Mouse (Mus musculus) kidney, embryonic 14.5 days (tissue): ENCODE data around the gene Cntnap2. TPM values are rescaled to one million over a fixed set of nuclear protein-coding genes. Genes with fewer than 3 reads are reported as not detected.

ENCODE experiments used
- ATAC-seq: fragments of 200-750 bp; cut with Nextera tagmentation; 2 replicates; pipeline ENCODE4 v1.8.0; 2017; ENCODE audit warnings: moderate number of reproducible peaks, mild to moderate bottlenecking, moderate TSS enrichment, moderate library complexity; ENCODE audit not compliant: low FRiP score, low TSS enrichment
- H3K27ac ChIP-seq: fragments of 300-500 bp; sonication (generic); 2 replicates; pipeline ENCODE4 v1.5.1; 2014; ENCODE audit warnings: low read depth, mild to moderate bottlenecking, low read length, moderate library complexity, mixed read lengths
- H3K27me3 ChIP-seq: fragments of 300-500 bp; sonication (generic); 2 replicates; pipeline ENCODE4 v1.6.1; 2014; ENCODE audit warnings: mild to moderate bottlenecking, low read length; ENCODE audit not compliant: control insufficient read depth, insufficient read depth
- H3K36me3 ChIP-seq: fragments of 300-500 bp; sonication (generic); 2 replicates; pipeline ENCODE4 v1.6.1; 2014; ENCODE audit warnings: low read length, mixed read lengths; ENCODE audit not compliant: control insufficient read depth, insufficient read depth
- H3K4me1 ChIP-seq: fragments of 300-500 bp; sonication (generic); 2 replicates; pipeline ENCODE4 v1.6.1; 2014; ENCODE audit warnings: low read length, mixed read lengths; ENCODE audit not compliant: control insufficient read depth, insufficient read depth
- H3K4me2 ChIP-seq: fragments of 300-500 bp; sonication (generic); replicated peaks from 2 replicates; pipeline ENCODE4 v1.6.1; 2014; ENCODE audit warnings: low read depth, mild to moderate bottlenecking, low read length
- H3K4me3 ChIP-seq: fragments of 300-500 bp; sonication (generic); 2 replicates; pipeline ENCODE4 v1.5.1; 2014; ENCODE audit warnings: mild to moderate bottlenecking, low read length
- H3K9ac ChIP-seq: fragments of 300-500 bp; sonication (generic); 2 replicates; pipeline ENCODE4 v1.6.1; 2014; ENCODE audit warnings: low read depth, mild to moderate bottlenecking, low read length, moderate library complexity
- H3K9me3 ChIP-seq: fragments of 300-500 bp; sonication (generic); 2 replicates; pipeline ENCODE4 v1.6.1; 2016; ENCODE audit warnings: low read length; ENCODE audit not compliant: control insufficient read depth
- WGBS: fragments of 180-500 bp; shearing (Covaris S2); extraction: QIAGEN DNeasy Blood & Tissue Kit; methylation state at CpG from one replicate; pipeline ENCODE4 v1.1.7; 2014; 5-methylcytosine and 5-hydroxymethylcytosine counted together
- polyA plus RNA-seq: library from polyadenylated mRNA; unstranded; fragments of >200 nt; fragmentation: Nextera tagmentation; extraction: Ambion mirVana; gene quantifications from 2 replicates; pipeline ENCODE4 v1.2.1, GENCODE M21; 2014

The Cntnap2 gene
- polyA plus RNA-seq, 1 experiment from 2014 or later = 1.9 TPM

- Histone ChIP-seq H3K9ac (no peak overlapping the region), H3K27ac (no peak overlapping the region), H3K9me3 (no peaks in the 10 kb centered on the region), H3K27me3 (no peaks in the 10 kb centered on the region), H3K4me1 (no peaks in the 10 kb centered on the region), H3K36me3 (no peaks in the 10 kb centered on the region), H3K4me2 (no peak overlapping the region), H3K4me3 (no peak overlapping the region)
- 89% methylated on average over 3 of the region's 3 CpGs for WGBS
- ATAC-seq = no peak
Measured at GRCm38 (mm10) chr6:45938263-45938662, 879.1 kb downstream of the Cntnap2 start.

- H3K9ac ChIP-seq = no peak overlapping the region
- no peak overlapping the region for H3K27ac ChIP-seq
- H3K9me3 ChIP-seq = no peaks in the 10 kb centered on the region
- no peak overlapping the region for H3K4me2 ChIP-seq
- ATAC-seq = no peak
- no peaks in the 10 kb centered on the region for H3K27me3 ChIP-seq
- H3K4me1 ChIP-seq = no peaks in the 10 kb centered on the region
- WGBS = 78% methylated on average over 1 of the region's 1 CpGs
- no peak overlapping the region for H3K4me3 ChIP-seq
- H3K36me3 ChIP-seq = no peaks in the 10 kb centered on the region
Measured at GRCm38 (mm10) chr6:45938775-45939174, 879.6 kb downstream of the Cntnap2 start.

GRCm38 (mm10) chr6:45945144-45945985, 886.2 kb downstream of the Cntnap2 start:
- ATAC-seq = no peak
- H3K36me3 ChIP-seq = no peaks in the 10 kb centered on the region
- WGBS = 78% methylated on average over 3 of the region's 3 CpGs

GRCm38 (mm10) chr6:45954773-45955172, 895.6 kb downstream of the Cntnap2 start:
- no peaks in the 10 kb centered on the region for H3K36me3 ChIP-seq
- no peak for ATAC-seq
- no peaks in the 10 kb centered on the region for H3K4me1 ChIP-seq
- no peaks in the 10 kb centered on the region for H3K27me3 ChIP-seq
- H3K9ac ChIP-seq = no peak overlapping the region
- no peak overlapping the region for H3K4me2 ChIP-seq
- no peak overlapping the region for H3K4me3 ChIP-seq
- no peak overlapping the region for H3K27ac ChIP-seq
- 0 out of 2 replicates have a peak, but pooled peaks cover 2% of the 10 kb centered on the region for H3K9me3 ChIP-seq

More at GRCm38 (mm10) chr6:45945144-45945985, 886.2 kb downstream of the Cntnap2 start:
- H3K9ac ChIP-seq = no peak overlapping the region
- H3K4me3 ChIP-seq = no peak overlapping the region
- H3K9me3 ChIP-seq = no peaks in the 10 kb centered on the region
- H3K4me1 ChIP-seq = no peaks in the 10 kb centered on the region
- no peak overlapping the region for H3K27ac ChIP-seq
- H3K27me3 ChIP-seq = no peaks in the 10 kb centered on the region
- H3K4me2 ChIP-seq = no peak overlapping the region

GRCm38 (mm10) chr6:45964494-45964893, 905.3 kb downstream of the Cntnap2 start:
- Histone ChIP-seq H3K36me3 (no peaks in the 10 kb centered on the region), H3K4me1 (no peaks in the 10 kb centered on the region), H3K27ac (no peak overlapping the region), H3K27me3 (no peaks in the 10 kb centered on the region), H3K9ac (no peak overlapping the region), H3K4me3 (no peak overlapping the region), H3K9me3 (no peaks in the 10 kb centered on the region), H3K4me2 (no peak overlapping the region)
- no peak for ATAC-seq
- WGBS = 80% methylated on average over 1 of the region's 1 CpGs

- H3K36me3 ChIP-seq = no peaks in the 10 kb centered on the region
- WGBS = 49% methylated on average over 6 of the region's 6 CpGs
- no peak overlapping the region for H3K27ac ChIP-seq
- H3K27me3 ChIP-seq = no peaks in the 10 kb centered on the region
- no peak overlapping the region for H3K4me2 ChIP-seq
- no peaks in the 10 kb centered on the region for H3K9me3 ChIP-seq
- ATAC-seq = peak; percentile 77; the same call in 1 of the 2 replicates
- H3K4me3 ChIP-seq = no peak overlapping the region
- H3K9ac ChIP-seq = no peak overlapping the region
- no peaks in the 10 kb centered on the region for H3K4me1 ChIP-seq
Measured at GRCm38 (mm10) chr6:45974471-45975154, 915.5 kb downstream of the Cntnap2 start.

- no peaks in the 10 kb centered on the region for H3K4me1 ChIP-seq
- peak; percentile 93; the same call in 1 of the 2 replicates for ATAC-seq
- H3K4me3 ChIP-seq = no peak overlapping the region
- no peaks in the 10 kb centered on the region for H3K9me3 ChIP-seq
- H3K27me3 ChIP-seq = no peaks in the 10 kb centered on the region
- H3K36me3 ChIP-seq = no peaks in the 10 kb centered on the region
- H3K27ac ChIP-seq = no peak overlapping the region
- H3K4me2 ChIP-seq = no peak overlapping the region
- no peak overlapping the region for H3K9ac ChIP-seq
- WGBS = 53% methylated on average over 2 of the region's 2 CpGs
Measured at GRCm38 (mm10) chr6:45979171-45979570, 920.0 kb downstream of the Cntnap2 start.

GRCm38 (mm10) chr6:45988051-45988450, 928.9 kb downstream of the Cntnap2 start:
- ATAC-seq = no peak
- Histone ChIP-seq H3K9me3 (no peaks in the 10 kb centered on the region), H3K27me3 (no peaks in the 10 kb centered on the region), H3K4me3 (no peak overlapping the region), H3K36me3 (no peaks in the 10 kb centered on the region), H3K4me1 (no peaks in the 10 kb centered on the region), H3K9ac (no peak overlapping the region), H3K4me2 (no peak overlapping the region), H3K27ac (no peak overlapping the region)
- WGBS = 85% methylated on average over 3 of the region's 3 CpGs

GRCm38 (mm10) chr6:45991086-45991485, 931.9 kb downstream of the Cntnap2 start:
- Histone ChIP-seq H3K27me3 (no peaks in the 10 kb centered on the region), H3K27ac (no peak overlapping the region), H3K9ac (no peak overlapping the region), H3K4me3 (no peak overlapping the region), H3K36me3 (no peaks in the 10 kb centered on the region), H3K9me3 (no peaks in the 10 kb centered on the region), H3K4me1 (no peaks in the 10 kb centered on the region), H3K4me2 (no peak overlapping the region)
- WGBS = 90% methylated on average over 1 of the region's 1 CpGs
- ATAC-seq = no peak
